In the genomic region with DNA sequence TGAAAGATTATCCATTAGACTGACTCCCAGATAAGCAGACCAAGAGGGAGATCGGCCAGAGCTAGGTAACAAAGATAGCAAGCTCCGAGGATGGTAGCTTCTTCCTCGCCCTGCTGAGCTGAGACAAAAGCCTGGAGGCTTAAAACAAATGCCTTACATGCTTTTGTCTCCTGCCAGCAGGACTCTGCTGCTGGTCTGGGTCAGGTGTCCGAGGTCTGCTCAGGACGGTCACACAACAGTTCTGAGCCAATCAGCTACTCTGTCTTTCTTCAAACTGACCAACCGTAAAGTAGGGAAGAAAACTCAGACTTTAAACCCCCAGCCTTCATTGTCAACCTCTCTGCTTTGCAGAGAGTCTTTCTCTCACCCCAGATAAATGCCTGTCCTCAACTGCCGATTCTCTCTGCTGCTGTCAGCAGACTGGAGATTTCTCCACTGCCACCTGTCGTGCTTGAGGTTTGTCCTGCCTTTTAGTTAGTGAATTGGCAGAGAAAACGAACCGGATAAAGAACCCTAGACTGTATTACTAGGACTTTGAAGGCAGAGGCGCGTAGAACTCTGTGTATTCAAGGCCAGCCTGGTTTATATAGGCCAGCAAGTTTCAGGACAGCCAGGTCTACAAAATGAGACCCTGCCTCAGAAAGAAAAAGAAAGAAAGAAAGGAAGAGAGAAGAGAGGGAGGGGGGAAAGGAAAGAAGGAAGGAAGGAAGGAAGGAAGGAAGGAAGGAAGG, we compare ENCODE assay signal across 9 mouse cellular contexts. TPM values are rescaled to one million over a fixed set of nuclear protein-coding genes. Genes with fewer than 3 reads are reported as not detected.
DNase-seq lines count a peak whose midpoint lies in the region; ATAC-seq lines count a peak whose summit lies in the region.
"Had no signal": no experiment of that assay in that cellular context is flagged by ENCODE, and none has a peak within 500 bp of the region (broad histone marks: within the 10 kb centered on the region; RNA-seq: fewer than 3 reads in every experiment).

TSS of gene C330021F23Rik (plus strand) at position 350 of the 731 bp plus-strand sequence.

- no peaks in the 10 kb centered on the region for H3K36me3 ChIP-seq in erythroblast, embryonic 14.5 days (ENCODE audit: control insufficient read depth)
- no peaks in the 10 kb centered on the region for H3K36me3 ChIP-seq in heart, embryonic 16.5 days (ENCODE audit: control insufficient read depth, insufficient read depth)
- no peaks in the 10 kb centered on the region for H3K36me3 ChIP-seq in neural tube, embryonic 14.5 days (ENCODE audit: control insufficient read depth, insufficient read depth, low read length)

- H3K4me1 ChIP-seq in erythroblast, embryonic 14.5 days (ENCODE audit: control insufficient read depth), result peaks cover 4% of the 10 kb centered on the region
- peaks cover 5% of the 10 kb centered on the region; the same call in 1 of the 2 replicates for H3K4me1 ChIP-seq in heart, embryonic 16.5 days (ENCODE audit: control insufficient read depth, insufficient read depth, low read length)
- 0 out of 2 replicates have a peak, but pooled peaks cover 3% of the 10 kb centered on the region for H3K4me1 ChIP-seq in neural tube, embryonic 14.5 days (ENCODE audit: control insufficient read depth, insufficient read depth, low read length)

- H3K9me3 ChIP-seq in erythroblast, embryonic 14.5 days (ENCODE audit: control insufficient read depth, low read length), result no peaks in the 10 kb centered on the region
- no peaks in the 10 kb centered on the region for H3K9me3 ChIP-seq in heart, embryonic 16.5 days (replicated peaks; ENCODE audit: control insufficient read depth, low read length)
- H3K9me3 ChIP-seq in neural tube, embryonic 14.5 days (ENCODE audit: control insufficient read depth, low read length), result no peaks in the 10 kb centered on the region

- 5% methylated on average over 12 of the region's 12 CpGs for WGBS in heart, embryonic 16.5 days
- WGBS in neural tube, embryonic 14.5 days, result 1% methylated on average over 12 of the region's 12 CpGs

- no peaks in the 10 kb centered on the region for H3K27me3 ChIP-seq in erythroblast, embryonic 14.5 days (ENCODE audit: control insufficient read depth)
- H3K27me3 ChIP-seq in heart, embryonic 16.5 days (ENCODE audit: control insufficient read depth, insufficient read depth, low read length), result no peaks in the 10 kb centered on the region
- H3K27me3 ChIP-seq in neural tube, embryonic 14.5 days (ENCODE audit: control insufficient read depth, insufficient read depth, low read length), result no peaks in the 10 kb centered on the region

- peak within 1 kb of the TSS; percentile 52 for H3K4me2 ChIP-seq in heart, embryonic 16.5 days (ENCODE audit: low read depth, low read length)
- peak within 1 kb of the TSS; percentile 30; the same call in 1 of the 2 replicates for H3K4me2 ChIP-seq in neural tube, embryonic 14.5 days (ENCODE audit: low read depth, low read length)

- peak within 1 kb of the TSS; percentile 25 for H3K4me3 ChIP-seq in erythroblast, embryonic 14.5 days (replicated peaks)
- peak within 1 kb of the TSS; percentile 33 for H3K4me3 ChIP-seq in heart, embryonic 16.5 days (ENCODE audit: low read length)
- 0 out of 2 replicates have a peak within 1 kb of the TSS, but pooled peaks have one; percentile 4 for H3K4me3 ChIP-seq in neural tube, embryonic 14.5 days (ENCODE audit: low read depth, low read length)

- ATAC-seq in erythroblast, adult 5-6 weeks (replicated peaks; ENCODE audit: low FRiP score, poor library complexity, severe bottlenecking), result no peak
- ATAC-seq in heart, embryonic 16.5 days (replicated peaks; ENCODE audit: extremely low read depth, insufficient read depth, low FRiP score), result no peak
- peak; percentile 41; the same call in 1 of the 2 replicates for ATAC-seq in neural tube, embryonic 14.5 days (ENCODE audit: low read depth)

- no peak within 1 kb of the TSS for H3K27ac ChIP-seq in heart, embryonic 16.5 days (ENCODE audit: low read length)
- H3K27ac ChIP-seq in neural tube, embryonic 14.5 days (ENCODE audit: low read depth, low read length), result no peak within 1 kb of the TSS

- H3K9ac ChIP-seq in heart, embryonic 16.5 days (ENCODE audit: low read length), result peak within 1 kb of the TSS; percentile 16
- H3K9ac ChIP-seq in neural tube, embryonic 14.5 days (replicated peaks; ENCODE audit: low read depth, low read length), result no peak within 1 kb of the TSS

- DNase-seq in kidney, postnatal 36 days, result peak; percentile 59 to 74
- DNase-seq in layer of hippocampus, postnatal 14 days (ENCODE audit: low spot score in 2 of 2), result no peak
- DNase-seq in left cerebral cortex, adult 8-10 months (ENCODE audit: low spot score in 2 of 2), result no peak
- DNase-seq in layer of hippocampus, postnatal 10 days (ENCODE audit: low spot score in 2 of 2), result no peak

RNA-seq across cellular contexts. Expression of gene C330021F23Rik, which starts in this region (rescaled TPM):
- not detected in 2 replicates for polyA plus RNA-seq in erythroblast, embryonic 14.5 days (2012)
- total RNA-seq in erythroblast, adult 5-6 weeks (2015; ENCODE audit: low replicate concordance), result not detected in 2 replicates
- not detected in 2 replicates for total RNA-seq in erythroblast, adult 5-6 weeks (2017; ENCODE audit: low replicate concordance)
- 4.9 and 5.4 TPM in 2 replicates for polyA plus RNA-seq in heart, embryonic 16.5 days (2015; fragmentation: Nextera tagmentation; extraction: Ambion mirVana)
- polyA plus RNA-seq in neural tube, embryonic 14.5 days (2014; fragmentation: Nextera tagmentation; extraction: Ambion mirVana), result 0.60 TPM in 1 of 2 replicates, not detected in the other
- not detected for total RNA-seq in layer of hippocampus, postnatal 14 days (2021)
- total RNA-seq in left cerebral cortex, adult 8-10 months (2022), result not detected
- not detected for total RNA-seq in layer of hippocampus, postnatal 10 days (2021)
- polyA plus RNA-seq: testis, adult 2 months had no signal

Comparison
In these comparisons a context has a peak if more than half of its experiments do, and no peak if none do; other contexts are left out.
1. Peak in ATAC-seq, H3K4me3 ChIP-seq and H3K4me2 ChIP-seq in neural tube, embryonic 14.5 days; RNA of the gene not detected or under 1 TPM.
2. DNase-seq: peak in kidney, postnatal 36 days (2 of 2); none in layer of hippocampus, postnatal 14 days (0 of 2), left cerebral cortex, adult 8-10 months (0 of 2) and layer of hippocampus, postnatal 10 days (0 of 2).
3. Peak in every context shown above with its lines, with median percentiles within 50 percentile points of each other: H3K4me3 ChIP-seq.